Mouse (Mus musculus): ENCODE data around the gene Snapc3. TPM values are rescaled to one million over a fixed set of nuclear protein-coding genes. Genes with fewer than 3 reads are reported as not detected.

The Snapc3 gene
- total and polyA plus RNA-seq, 3 experiments: 12.0 to 15.7 (median 15.5) TPM

DNA sequence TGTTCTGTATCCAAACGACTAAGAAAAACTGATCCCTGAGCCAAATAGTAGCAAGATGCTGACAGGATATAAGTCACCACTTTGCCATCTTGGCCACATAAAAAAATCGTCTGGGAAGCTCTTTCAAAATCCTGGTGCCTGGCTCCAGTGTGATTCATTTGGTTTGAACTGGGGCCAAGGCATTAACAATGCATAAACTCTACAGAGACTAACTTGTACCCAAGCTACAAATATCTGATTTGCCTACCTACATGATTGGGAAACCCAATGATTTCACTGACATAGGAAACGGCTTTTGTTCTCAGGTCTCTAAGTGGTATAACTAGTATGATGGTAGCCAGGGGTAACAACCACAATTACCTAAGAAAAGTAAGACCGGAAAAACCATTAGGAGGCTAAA lies 37.3 kb upstream of the Snapc3 start:
- no peak overlapping the region for H3K4me3 ChIP-seq
- no peak overlapping the region for H3K9ac ChIP-seq (ENCODE audit: low read depth, low read length)
- no peaks in the 10 kb centered on the region for H3K4me1 ChIP-seq (ENCODE audit: control insufficient read depth, insufficient read depth, low read length)
- no peak overlapping the region for H3K27ac ChIP-seq
- no peaks in the 10 kb centered on the region for H3K79me2 ChIP-seq (replicated peaks; ENCODE audit: control insufficient read depth, insufficient read depth, low read length)
- intact Hi-C loops (cut with DNase I): loop anchor here (5.0 kb wide), 1 partner anchor 192 kb away; no protein-coding TSS in a partner anchor
- no peak for DNase-seq
- no peaks in the 10 kb centered on the region for H3K36me3 ChIP-seq (ENCODE audit: control insufficient read depth, insufficient read depth, low read length)
- H3K27me3 ChIP-seq (ENCODE audit: control insufficient read depth, insufficient read depth, low read length): no peaks in the 10 kb centered on the region
- TF ChIP-seq CTCF (IDR thresholded peaks at IDR 0.05) (no peak), POLR2A (IDR thresholded peaks at IDR 0.05; ENCODE audit: insufficient read depth, low read depth, low read length) (no peak), EP300 (IDR thresholded peaks at IDR 0.05; ENCODE audit: insufficient read depth, low read depth, low read length) (no peak)
- 58% methylated on average over 4 of the region's 4 CpGs for WGBS

DNA sequence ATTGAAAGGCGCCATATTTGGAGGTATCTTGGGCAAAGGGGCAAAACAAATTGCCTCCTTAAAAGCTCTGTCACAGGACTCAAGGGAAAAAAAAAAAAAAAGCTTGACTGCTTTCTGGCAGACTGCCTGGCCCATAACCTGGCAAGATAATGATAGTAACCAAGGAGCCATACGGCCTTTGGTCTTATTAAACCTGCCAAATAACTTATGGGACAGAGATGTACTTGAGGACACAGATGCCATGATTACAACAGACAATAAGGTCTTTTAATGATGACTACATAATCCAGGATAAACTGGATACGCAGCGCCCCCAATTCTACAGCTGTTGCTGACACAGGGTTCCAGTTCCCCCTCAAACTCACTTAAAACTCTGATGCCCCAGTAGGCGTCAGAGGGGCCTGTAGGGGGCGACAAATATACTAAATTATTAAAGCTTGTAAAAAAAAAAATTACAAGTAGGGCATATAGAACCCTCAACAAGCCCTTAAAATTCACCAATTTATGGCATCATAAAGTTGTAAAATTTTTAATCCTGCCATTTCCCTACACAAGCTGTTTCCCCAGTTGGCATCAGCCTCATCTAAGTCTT lies 33.5 kb upstream of the Snapc3 start:
- Histone ChIP-seq H3K4me1 (ENCODE audit: control insufficient read depth, insufficient read depth, low read length) (no peaks in the 10 kb centered on the region), H3K27me3 (ENCODE audit: control insufficient read depth, insufficient read depth, low read length) (no peaks in the 10 kb centered on the region), H3K9ac (ENCODE audit: low read depth, low read length) (no peak overlapping the region), H3K4me3 (no peak overlapping the region), H3K79me2 (replicated peaks; ENCODE audit: control insufficient read depth, insufficient read depth, low read length) (no peaks in the 10 kb centered on the region), H3K27ac (no peak overlapping the region), H3K36me3 (ENCODE audit: control insufficient read depth, insufficient read depth, low read length) (no peaks in the 10 kb centered on the region)
- 48% methylated on average over 6 of the region's 6 CpGs for WGBS
- TF ChIP-seq EP300 (IDR thresholded peaks at IDR 0.05; ENCODE audit: insufficient read depth, low read depth, low read length) (no peak), CTCF (IDR thresholded peaks at IDR 0.05) (peak; percentile 76)
- intact Hi-C loops (cut with DNase I): loop anchor here (5.0 kb wide), 1 partner anchor 188 kb away; no protein-coding TSS in a partner anchor
- DNase-seq: peak; percentile 26 to 50

DNA sequence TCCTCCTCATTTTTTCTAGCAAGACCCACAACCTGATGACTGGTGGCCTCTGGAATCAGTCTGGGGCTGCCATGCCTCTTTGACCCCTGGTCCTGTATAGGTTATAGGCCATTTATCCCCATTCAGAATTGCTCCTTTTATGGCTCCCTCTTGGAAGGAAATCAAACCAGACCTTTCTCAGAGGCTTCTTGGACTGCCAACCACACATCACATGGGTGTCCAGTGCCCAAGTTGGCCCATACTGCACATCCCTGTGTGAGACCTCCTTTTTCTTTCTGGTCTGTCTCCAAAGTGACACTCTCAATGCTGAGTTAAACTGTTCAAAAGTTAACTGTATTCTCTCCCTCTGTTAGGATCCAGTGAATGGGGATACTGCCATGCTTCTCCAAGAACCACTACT lies 32.4 kb upstream of the Snapc3 start:
- intact Hi-C loops (cut with DNase I): no loop called here

DNA sequence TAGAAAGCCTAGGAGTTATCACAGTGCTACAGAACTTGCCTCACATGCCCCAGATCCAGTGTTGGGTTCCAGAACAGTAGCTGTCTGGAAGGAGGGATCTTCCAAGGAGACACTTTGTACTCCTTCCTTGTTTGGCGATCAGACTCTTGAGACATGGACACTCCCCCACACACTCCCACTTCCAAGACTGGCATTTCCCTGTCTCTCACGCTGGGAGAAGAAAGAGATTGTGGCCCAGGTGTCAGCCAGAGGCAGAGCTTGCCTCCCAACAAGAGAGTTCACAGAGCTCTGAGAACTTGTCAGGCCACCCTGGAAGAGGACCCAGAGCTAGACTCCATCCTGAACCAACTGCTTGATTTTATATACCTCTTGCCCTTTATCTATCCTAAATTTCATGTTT lies 27.0 kb upstream of the Snapc3 start:
- Histone ChIP-seq H3K27me3 (ENCODE audit: control insufficient read depth, insufficient read depth, low read length) (no peaks in the 10 kb centered on the region), H3K4me3 (no peak overlapping the region), H3K27ac (no peak overlapping the region), H3K79me2 (replicated peaks; ENCODE audit: control insufficient read depth, insufficient read depth, low read length) (no peaks in the 10 kb centered on the region), H3K9ac (ENCODE audit: low read depth, low read length) (no peak overlapping the region), H3K36me3 (ENCODE audit: control insufficient read depth, insufficient read depth, low read length) (no peaks in the 10 kb centered on the region), H3K4me1 (ENCODE audit: control insufficient read depth, insufficient read depth, low read length) (no peaks in the 10 kb centered on the region)
- 39% methylated on average over 2 of the region's 2 CpGs for WGBS
- TF ChIP-seq POLR2A (IDR thresholded peaks at IDR 0.05; ENCODE audit: insufficient read depth, low read depth, low read length) (no peak), EP300 (IDR thresholded peaks at IDR 0.05; ENCODE audit: insufficient read depth, low read depth, low read length) (no peak), CTCF (IDR thresholded peaks at IDR 0.05) (no peak)
- DNase-seq: no peak
- intact Hi-C loops (cut with DNase I): no loop called here

More for the DNA sequence above, 32.4 kb upstream of the Snapc3 start:
- H3K4me1 ChIP-seq (ENCODE audit: control insufficient read depth, insufficient read depth, low read length): no peaks in the 10 kb centered on the region
- H3K27me3 ChIP-seq (ENCODE audit: control insufficient read depth, insufficient read depth, low read length): no peaks in the 10 kb centered on the region
- H3K4me3 ChIP-seq: no peak overlapping the region
- no peak for TF ChIP-seq CTCF (IDR thresholded peaks at IDR 0.05)
- no peak for TF ChIP-seq EP300 (IDR thresholded peaks at IDR 0.05; ENCODE audit: insufficient read depth, low read depth, low read length)
- no peak for TF ChIP-seq POLR2A (IDR thresholded peaks at IDR 0.05; ENCODE audit: insufficient read depth, low read depth, low read length)
- no peaks in the 10 kb centered on the region for H3K79me2 ChIP-seq (replicated peaks; ENCODE audit: control insufficient read depth, insufficient read depth, low read length)
- H3K36me3 ChIP-seq (ENCODE audit: control insufficient read depth, insufficient read depth, low read length): no peaks in the 10 kb centered on the region
- no peak for DNase-seq
- H3K27ac ChIP-seq: no peak overlapping the region
- H3K9ac ChIP-seq (ENCODE audit: low read depth, low read length): no peak overlapping the region

- intact Hi-C loops (cut with DNase I): no loop called here
- H3K4me3 ChIP-seq: no peak overlapping the region
- H3K9ac ChIP-seq (ENCODE audit: low read depth, low read length): no peak overlapping the region
- no peaks in the 10 kb centered on the region for H3K36me3 ChIP-seq (ENCODE audit: control insufficient read depth, insufficient read depth, low read length)
- TF ChIP-seq CTCF (IDR thresholded peaks at IDR 0.05) (no peak), POLR2A (IDR thresholded peaks at IDR 0.05; ENCODE audit: insufficient read depth, low read depth, low read length) (no peak), EP300 (IDR thresholded peaks at IDR 0.05; ENCODE audit: insufficient read depth, low read depth, low read length) (no peak)
- no peak overlapping the region for H3K27ac ChIP-seq
- no peak for DNase-seq
- WGBS: 53% methylated on average over 3 of the region's 3 CpGs
- H3K27me3 ChIP-seq (ENCODE audit: control insufficient read depth, insufficient read depth, low read length): no peaks in the 10 kb centered on the region
- no peaks in the 10 kb centered on the region for H3K79me2 ChIP-seq (replicated peaks; ENCODE audit: control insufficient read depth, insufficient read depth, low read length)
- H3K4me1 ChIP-seq (ENCODE audit: control insufficient read depth, insufficient read depth, low read length): no peaks in the 10 kb centered on the region
These were observed 25.6 kb upstream of the Snapc3 start for GRCm38 (mm10) chr4:83391956-83392355.

DNA sequence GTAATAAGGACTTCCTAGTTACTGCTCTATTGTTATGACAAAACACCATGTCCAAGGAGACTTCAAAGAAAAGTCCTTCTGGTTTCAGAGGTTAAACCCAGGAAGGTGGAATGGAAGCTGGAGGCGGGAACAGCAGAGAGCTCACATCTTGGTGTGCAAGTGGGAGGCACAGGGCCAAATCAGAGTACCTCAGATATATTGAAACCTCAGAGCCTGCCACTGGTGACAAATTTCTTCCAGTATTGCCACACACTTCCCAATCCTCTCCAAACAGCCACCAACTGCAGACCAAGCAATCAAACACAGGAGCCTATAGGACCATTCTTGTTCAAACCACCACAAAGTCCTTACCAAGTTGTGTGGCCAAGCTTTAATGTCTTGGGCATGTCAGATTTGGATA lies 23.8 kb upstream of the Snapc3 start:
- TF ChIP-seq POLR2A (IDR thresholded peaks at IDR 0.05; ENCODE audit: insufficient read depth, low read depth, low read length): no peak
- no peak for TF ChIP-seq CTCF (IDR thresholded peaks at IDR 0.05)
- WGBS: 80% methylated on average over 1 of the region's 1 CpGs
- intact Hi-C loops (cut with DNase I): no loop called here

More for the DNA sequence above, 23.8 kb upstream of the Snapc3 start:
- Histone ChIP-seq H3K27ac (no peak overlapping the region), H3K79me2 (replicated peaks; ENCODE audit: control insufficient read depth, insufficient read depth, low read length) (no peaks in the 10 kb centered on the region), H3K27me3 (ENCODE audit: control insufficient read depth, insufficient read depth, low read length) (no peaks in the 10 kb centered on the region), H3K9ac (ENCODE audit: low read depth, low read length) (no peak overlapping the region), H3K4me3 (no peak overlapping the region), H3K4me1 (ENCODE audit: control insufficient read depth, insufficient read depth, low read length) (no peaks in the 10 kb centered on the region), H3K36me3 (ENCODE audit: control insufficient read depth, insufficient read depth, low read length) (no peaks in the 10 kb centered on the region)
- DNase-seq: no peak
